Comparison of ENCODE assay signal across 28 mouse cellular contexts in the genomic region with DNA sequence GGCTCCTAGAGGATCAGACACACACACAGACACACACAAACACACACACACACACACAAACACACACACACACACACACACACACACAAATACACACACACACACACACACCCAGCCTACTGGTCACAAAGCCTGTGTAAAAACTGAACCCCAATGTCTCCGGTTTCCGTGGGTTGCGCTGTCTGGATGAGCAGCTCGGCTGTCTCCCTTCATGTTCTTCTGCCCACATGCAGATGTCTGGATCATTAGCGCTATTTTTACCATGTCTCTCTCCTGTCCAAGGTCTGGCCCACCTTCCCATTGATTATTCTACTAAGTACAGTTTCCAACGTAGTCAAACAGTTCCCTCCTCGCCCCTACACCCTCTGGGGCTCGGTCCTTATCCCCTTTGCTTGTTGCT. TPM values are rescaled to one million over a fixed set of nuclear protein-coding genes. Genes with fewer than 3 reads are reported as not detected.
"Had no signal": no experiment of that assay in that cellular context is flagged by ENCODE, and none has a peak within 500 bp of the region (broad histone marks: within the 10 kb centered on the region; RNA-seq: fewer than 3 reads in every experiment).

No protein-coding gene starts in this region.

- DNase-seq: kidney, adult 18-20 months; kidney, adult 9 months; kidney, postnatal 14 days; kidney, postnatal 4 days; liver; lung, adult 18-20 months; lung, postnatal 10 days; lung, postnatal 36 days; retina, postnatal 1 day; thymus, adult 2 months; thymus, postnatal 14 days; thymus, postnatal 4 days had no signal

- H3K27me3 ChIP-seq: limb, embryonic 13.5 days; lung, embryonic 15.5 days; midbrain, embryonic 15.5 days; neural tube, embryonic 15.5 days had no signal

- H3K4me1 ChIP-seq: liver, embryonic 12.5 days; liver, embryonic 15.5 days; lung, embryonic 15.5 days had no signal

- H3K36me3 ChIP-seq: limb, embryonic 10.5 days; limb, embryonic 13.5 days; liver, embryonic 12.5 days; liver, embryonic 15.5 days; lung, embryonic 15.5 days; midbrain, embryonic 10.5 days; midbrain, embryonic 15.5 days; neural tube, embryonic 12.5 days; neural tube, embryonic 15.5 days had no signal

- H3K27ac ChIP-seq: limb, embryonic 10.5 days; limb, embryonic 13.5 days; liver, embryonic 12.5 days; liver, embryonic 15.5 days; lung, embryonic 15.5 days; midbrain, embryonic 10.5 days; midbrain, embryonic 15.5 days; neural tube, embryonic 12.5 days; neural tube, embryonic 15.5 days had no signal

- H3K9me3 ChIP-seq: limb, embryonic 10.5 days; limb, embryonic 13.5 days; liver, embryonic 12.5 days; liver, embryonic 15.5 days; lung, embryonic 15.5 days; midbrain, embryonic 10.5 days; midbrain, embryonic 15.5 days; neural tube, embryonic 12.5 days; neural tube, embryonic 15.5 days had no signal

- H3K4me3 ChIP-seq: limb, embryonic 10.5 days; limb, embryonic 13.5 days; liver, embryonic 12.5 days; liver, embryonic 15.5 days; lung, embryonic 15.5 days; megakaryocyte, embryonic 14.5 days; midbrain, embryonic 10.5 days; midbrain, embryonic 15.5 days; neural tube, embryonic 12.5 days; neural tube, embryonic 15.5 days had no signal

- ATAC-seq: inflammation-experienced regulatory T-cells, adult 6 months; intestine, embryonic 16.5 days; liver, embryonic 12.5 days; midbrain, embryonic 15.5 days had no signal

- H3K4me2 ChIP-seq: limb, embryonic 13.5 days; liver, embryonic 12.5 days; liver, embryonic 15.5 days; lung, embryonic 15.5 days; midbrain, embryonic 15.5 days; neural tube, embryonic 12.5 days; neural tube, embryonic 15.5 days had no signal

- H3K9ac ChIP-seq: limb, embryonic 13.5 days; liver, embryonic 12.5 days; liver, embryonic 15.5 days; lung, embryonic 15.5 days; midbrain, embryonic 15.5 days; neural tube, embryonic 12.5 days; neural tube, embryonic 15.5 days had no signal

RNA-seq across cellular contexts. Expression of a gene that starts 13.7 kb away (rescaled TPM):
- polyA plus RNA-seq: inflammation-experienced regulatory T-cells, adult 6 months; kidney, embryonic 16.5 days; liver, embryonic 12.5 days; liver, embryonic 15.5 days; lung, embryonic 15.5 days; midbrain, embryonic 10.5 days; neural tube, embryonic 12.5 days; spleen, adult 2 months; stomach, embryonic 16.5 days had no signal

RNA-seq across cellular contexts. Expression of a gene that starts 24.4 kb away (rescaled TPM):
- polyA plus RNA-seq: inflammation-experienced regulatory T-cells, adult 6 months; intestine, embryonic 16.5 days; kidney, embryonic 16.5 days; limb, embryonic 10.5 days; limb, embryonic 13.5 days; liver, embryonic 12.5 days; liver, embryonic 15.5 days; lung, embryonic 15.5 days; midbrain, embryonic 10.5 days; midbrain, embryonic 15.5 days; neural tube, embryonic 12.5 days; neural tube, embryonic 15.5 days; small intestine, adult 2 months; spleen, adult 2 months; stomach, embryonic 16.5 days; thymus, adult 2 months had no signal

RNA-seq across cellular contexts. Expression of a gene that starts 42.2 kb away (rescaled TPM):
- polyA plus RNA-seq: intestine, embryonic 16.5 days; kidney, embryonic 16.5 days; limb, embryonic 10.5 days; limb, embryonic 13.5 days; liver, embryonic 12.5 days; liver, embryonic 15.5 days; lung, embryonic 15.5 days; midbrain, embryonic 10.5 days; midbrain, embryonic 15.5 days; neural tube, embryonic 12.5 days; neural tube, embryonic 15.5 days; small intestine, adult 2 months; spleen, adult 2 months; stomach, embryonic 16.5 days; thymus, adult 2 months had no signal
